Mouse (Mus musculus) CH12.LX (cell line): Measurements from ENCODE around the gene Sar1a. TPM values are rescaled to one million over a fixed set of nuclear protein-coding genes. Genes with fewer than 3 reads are reported as not detected.

Experiments
- DNase-seq: peaks from one replicate; pipeline ENCODE4 v3.0.0-alpha.2; 2013; ENCODE audit errors: extremely low read depth
- H3K27ac ChIP-seq: 2 replicates; pipeline ENCODE4 v1.5.1; 2012; ENCODE audit warnings: low read depth, mild to moderate bottlenecking, control low read depth, moderate library complexity; ENCODE audit not compliant: insufficient read depth
- H3K27me3 ChIP-seq: replicated peaks from 2 replicates; pipeline ENCODE3; 2012; ENCODE audit warnings: inconsistent platforms
- H3K36me3 ChIP-seq, 2 experiments: replicated peaks in 1 of 2; 2 replicates each; pipeline versions ENCODE3 to v1.6.1; 2012; ENCODE audit warnings: inconsistent platforms in 1 of 2, low read length in 1 of 2, mild to moderate bottlenecking in 1 of 2, mixed read lengths in 1 of 2, moderate library complexity in 1 of 2; ENCODE audit not compliant: control insufficient read depth in 1 of 2, insufficient read depth in 1 of 2
- H3K4me1 ChIP-seq, 2 experiments: 2 replicates each; pipeline ENCODE4 v1.6.1; 2012; ENCODE audit warnings: inconsistent platforms in 1 of 2, moderate library complexity in 1 of 2; ENCODE audit not compliant: insufficient read depth in 2 of 2, control insufficient read depth in 1 of 2
- H3K4me2 ChIP-seq: 2 replicates; pipeline ENCODE4 v1.6.1; 2012; ENCODE audit warnings: low read depth, mild to moderate bottlenecking, control low read depth; ENCODE audit not compliant: poor library complexity, insufficient read depth, severe bottlenecking
- H3K4me3 ChIP-seq, 3 experiments: fragments of 150-350 bp in 1 of 3; sonication (generic) in 1 of 3; replicated peaks in 1 of 3; 2 replicates each; pipeline versions ENCODE3 to v1.5.1; 2011 to 2012; ENCODE audit warnings: low read depth in 2 of 3, low read length in 2 of 3, mild to moderate bottlenecking in 2 of 3, moderate library complexity in 2 of 3, control low read depth in 1 of 3, improper control_type of control experiment in 1 of 3, inconsistent platforms in 1 of 3, mixed read lengths in 1 of 3; ENCODE audit not compliant: poor library complexity in 1 of 3
- H3K79me2 ChIP-seq: replicated peaks from 2 replicates; pipeline ENCODE4 v1.6.1; 2012; ENCODE audit warnings: mild to moderate bottlenecking, moderate library complexity; ENCODE audit not compliant: control insufficient read depth, poor library complexity, insufficient read depth, severe bottlenecking; ENCODE audit errors: extremely low read depth
- H3K9ac ChIP-seq: 2 replicates; pipeline ENCODE4 v1.6.1; 2012; ENCODE audit warnings: low read depth, mild to moderate bottlenecking, control low read depth, moderate library complexity; ENCODE audit not compliant: insufficient read depth
- H3K9me3 ChIP-seq: replicated peaks from 2 replicates; pipeline ENCODE3; 2012; ENCODE audit warnings: low read length, inconsistent platforms, mixed read lengths
- CHD1 ChIP-seq: IDR thresholded peaks from 2 replicates; pipeline ENCODE4 v1.6.1; 2012; ENCODE audit warnings: low read depth, low read length, improper control_type of control experiment, inconsistent platforms
- CHD2 ChIP-seq: IDR thresholded peaks from 2 replicates; pipeline ENCODE4 v1.6.1; 2011; ENCODE audit warnings: low read length, improper control_type of control experiment
- CTCF ChIP-seq, 2 experiments: IDR thresholded peaks in 1 of 2; conservative IDR thresholded peaks in 1 of 2; 2 replicates each; pipeline ENCODE4 v1.5.1; 2011 to 2012; ENCODE audit warnings: low read depth in 2 of 2, low read length in 2 of 2, improper control_type of control experiment in 1 of 2, inconsistent platforms in 1 of 2, mild to moderate bottlenecking in 1 of 2, moderate library complexity in 1 of 2
- E2F4 ChIP-seq: IDR thresholded peaks from 2 replicates; pipeline ENCODE4 v1.6.1; 2011; ENCODE audit warnings: low read depth, low read length, improper control_type of control experiment; ENCODE audit not compliant: insufficient replicate concordance
- ETS1 ChIP-seq: conservative IDR thresholded peaks from 2 replicates; pipeline ENCODE4 v1.6.1; 2012; ENCODE audit warnings: low read depth, mild to moderate bottlenecking, inconsistent platforms, low read length, improper control_type of control experiment, moderate library complexity
- HCFC1 ChIP-seq: IDR thresholded peaks from 2 replicates; pipeline ENCODE4 v1.6.1; 2012; ENCODE audit warnings: low read depth, mild to moderate bottlenecking, inconsistent platforms, low read length, improper control_type of control experiment
- IRF4 ChIP-seq: IDR thresholded peaks from 2 replicates; pipeline ENCODE4 v1.6.1; 2014; ENCODE audit warnings: low read depth, mild to moderate bottlenecking, inconsistent platforms, low read length, improper control_type of control experiment
- KAT2A ChIP-seq: IDR thresholded peaks from 2 replicates; pipeline ENCODE4 v1.6.1; 2012; ENCODE audit warnings: low read length, improper control_type of control experiment, inconsistent platforms; ENCODE audit not compliant: insufficient replicate concordance
- MAFK ChIP-seq: IDR thresholded peaks from 2 replicates; pipeline ENCODE4 v1.6.1; 2011; ENCODE audit warnings: low read length, improper control_type of control experiment; ENCODE audit not compliant: insufficient replicate concordance
- MEF2A ChIP-seq: IDR thresholded peaks from 2 replicates; pipeline ENCODE4 v1.6.1; 2014; ENCODE audit warnings: low read depth, mild to moderate bottlenecking, inconsistent platforms, low read length, improper control_type of control experiment, borderline replicate concordance
- MYC ChIP-seq: IDR thresholded peaks from 2 replicates; pipeline ENCODE4 v1.6.1; 2011; ENCODE audit warnings: low read depth, mild to moderate bottlenecking, improper control_type of control experiment, low read length
- PAX5 ChIP-seq: IDR thresholded peaks from 2 replicates; pipeline ENCODE4 v1.6.1; 2012; ENCODE audit warnings: low read length, inconsistent platforms, mixed read lengths
- POLR2A ChIP-seq: IDR thresholded peaks from 2 replicates; pipeline ENCODE4 v1.6.1; 2011; ENCODE audit warnings: low read depth, mild to moderate bottlenecking, improper control_type of control experiment, low read length
- POLR2AphosphoS2 ChIP-seq: IDR thresholded peaks from 2 replicates; pipeline ENCODE4 v1.6.1; 2011; ENCODE audit warnings: low read depth, low read length, improper control_type of control experiment
- SIN3A ChIP-seq: IDR thresholded peaks from 2 replicates; pipeline ENCODE4 v1.6.1; 2012; ENCODE audit warnings: low read length, improper control_type of control experiment, inconsistent platforms
- SMC3 ChIP-seq: IDR thresholded peaks from 2 replicates; pipeline ENCODE4 v1.6.1; 2011; ENCODE audit warnings: low read depth, low read length, improper control_type of control experiment
- USF1 ChIP-seq: IDR thresholded peaks from 2 replicates; pipeline ENCODE4 v1.6.1; 2014; ENCODE audit warnings: low read depth, mild to moderate bottlenecking, inconsistent platforms, low read length, improper control_type of control experiment
- ZMIZ1 ChIP-seq: IDR thresholded peaks from 2 replicates; pipeline ENCODE4 v1.6.1; 2012; ENCODE audit warnings: low read depth, mild to moderate bottlenecking, inconsistent platforms, low read length, improper control_type of control experiment
- dilution Hi-C: fragments of 300-500 bp; cut with MboI; formaldehyde crosslinking; loops from 2 replicates; pipeline ENCODE4 v1.14.3; 2020; ENCODE audit warnings: low sequenced_read_pairs; ENCODE audit not compliant: extremely low pct_unique_long_range_greater_than_20kb, extremely low pct_ligation_motif_present
- in situ Hi-C: fragments of 300-500 bp; cut with MboI; formaldehyde crosslinking; loops from 3 replicates; pipeline ENCODE4 v1.14.3; 2019; ENCODE audit warnings: low sequenced_read_pairs, low pct_ligation_motif_present, low pct_unique_long_range_greater_than_20kb, mixed read lengths
- polyA plus RNA-seq: library from polyadenylated mRNA; unstranded; fragments of >175 nt; gene quantifications from 2 replicates; pipeline ENCODE4 v1.2.1, GENCODE M21; 2012; ENCODE audit warnings: low read depth; ENCODE audit not compliant: insufficient read length
- total RNA-seq, 2 experiments: library from RNA; depleted of rRNA; stranded (reverse); fragments of 300-350 nt in 1 of 2; fragments of >200 nt in 1 of 2; gene quantifications; 2 replicates each; pipeline ENCODE4 v1.2.3; 2012 to 2014

The Sar1a gene
- total and polyA plus RNA-seq, 3 experiments: 97.1 to 184 (median 166) TPM

DNA sequence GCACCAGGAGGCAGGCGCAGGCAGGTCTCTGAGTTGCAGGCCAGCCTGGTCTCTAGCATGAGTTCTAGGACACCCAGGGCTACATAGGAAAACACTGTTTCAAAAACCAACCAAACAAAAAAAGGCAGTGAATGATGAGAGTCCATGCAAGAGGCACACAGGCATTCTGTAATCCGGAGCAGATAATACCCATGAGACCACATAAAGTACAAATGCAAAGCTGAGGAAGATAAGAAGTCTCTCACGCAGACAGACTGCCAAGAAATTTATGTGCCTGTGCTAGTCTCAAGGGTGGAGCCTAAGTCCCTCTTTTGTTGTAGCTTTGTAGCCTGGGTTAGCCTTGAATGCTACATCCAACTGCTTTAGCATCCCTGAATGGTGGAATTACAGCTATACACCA is 14.4 kb upstream of the Sar1a start:
- no peak for DNase-seq
- TF ChIP-seq IRF4 (no peak), SMC3 (no peak), KAT2A (no peak), SIN3A (no peak), ETS1 (no peak), MEF2A (no peak)
- TF ChIP-seq, all 38 proteins: peak for 0
- Histone ChIP-seq H3K27ac (no peak overlapping the region), H3K9ac (no peak overlapping the region), H3K4me2 (no peak overlapping the region), H3K9me3 (no peaks in the 10 kb centered on the region), H3K36me3 (peaks cover 55 to 97% of the 10 kb centered on the region in 2 experiments), H3K79me2 (no peaks in the 10 kb centered on the region; the same call in 1 of the 2 replicates), H3K4me1 (no peaks in the 10 kb centered on the region), H3K27me3 (no peaks in the 10 kb centered on the region), H3K4me3 (no peak overlapping the region)
- in situ Hi-C loops (loop anchor here (25.0 kb wide), 1 partner anchor 328 kb away; no protein-coding TSS in a partner anchor), dilution Hi-C loops (no loop called here)

DNA sequence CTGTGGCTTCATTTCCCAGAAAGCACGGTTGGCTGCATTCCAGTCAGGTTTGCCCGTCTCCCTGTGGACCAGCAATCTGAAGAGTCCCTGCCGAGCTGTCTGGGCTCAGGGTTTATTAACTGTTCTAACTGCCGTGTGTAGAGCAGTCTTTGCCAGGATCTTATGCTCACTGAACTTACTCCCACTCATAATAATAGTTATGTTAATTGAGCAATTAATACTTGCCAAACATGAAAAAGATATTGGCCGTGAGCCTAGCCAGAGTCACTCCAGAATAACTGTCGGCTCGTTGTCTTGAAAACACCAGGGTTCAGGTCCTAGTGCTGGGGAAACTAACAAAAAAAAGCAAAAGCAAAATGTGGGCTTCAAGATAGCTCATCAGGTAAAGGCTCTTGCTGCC is 10.8 kb upstream of the Sar1a start:
- Histone ChIP-seq H3K9ac (no peak overlapping the region), H3K27me3 (no peaks in the 10 kb centered on the region), H3K79me2 (no peaks in the 10 kb centered on the region), H3K4me1 (no peaks in the 10 kb centered on the region), H3K4me2 (no peak overlapping the region), H3K9me3 (no peaks in the 10 kb centered on the region), H3K27ac (no peak overlapping the region), H3K4me3 (no peak overlapping the region), H3K36me3 (peaks cover 48 to 97% of the 10 kb centered on the region in 2 experiments)
- dilution Hi-C loops: no loop called here
- in situ Hi-C loops: loop anchor here (25.0 kb wide), 1 partner anchor 332 kb away; no protein-coding TSS in a partner anchor
- TF ChIP-seq E2F4 (no peak), MAFK (no peak), PAX5 (no peak), POLR2A (no peak), USF1 (no peak), CTCF (conservative IDR thresholded peaks at IDR 0.05 in 1 of 2, IDR thresholded peaks at IDR 0.05 in 1 of 2; ENCODE audit: low read depth in 2 of 2, low read length in 2 of 2) (no peak), POLR2AphosphoS2 (no peak), HCFC1 (no peak), IRF4 (no peak), CHD2 (no peak), ZMIZ1 (no peak), MYC (no peak), CHD1 (no peak)
- no peak for DNase-seq
